Mouse (Mus musculus): Measurements from ENCODE around the gene Prkrip1. TPM values are rescaled to one million over a fixed set of nuclear protein-coding genes. Genes with fewer than 3 reads are reported as not detected.

Prkrip1 gene
- polyA plus RNA-seq, 1 experiment from 2014 or later: 60.1 TPM

- peak overlapping the region; percentile 93 for H3K9ac ChIP-seq
- peaks cover 15% of the 10 kb centered on the region for H3K4me1 ChIP-seq
- WGBS: 33% methylated on average over 11 of the region's 11 CpGs
- peak overlapping the region; percentile 95 for H3K4me2 ChIP-seq (replicated peaks)
- H3K36me3 ChIP-seq: peaks cover 27% of the 10 kb centered on the region
- peak overlapping the region; percentile 99 for H3K4me3 ChIP-seq
- no peak for ATAC-seq (ENCODE audit: low FRiP score, low read depth)
- H3K27ac ChIP-seq: no peak overlapping the region
- H3K27me3 ChIP-seq: no peaks in the 10 kb centered on the region
- H3K9me3 ChIP-seq: no peaks in the 10 kb centered on the region
These were observed 763 bp upstream of the Prkrip1 start for GRCm38 (mm10) chr5:136199526-136199925.

GRCm38 (mm10) chr5:136191870-136192269 is 6.9 kb downstream of the Prkrip1 start:
- Histone ChIP-seq H3K4me1 (no peaks in the 10 kb centered on the region), H3K9me3 (no peaks in the 10 kb centered on the region), H3K27me3 (no peaks in the 10 kb centered on the region), H3K36me3 (peaks cover 95% of the 10 kb centered on the region), H3K9ac (no peak overlapping the region), H3K27ac (no peak overlapping the region), H3K4me2 (replicated peaks) (no peak overlapping the region), H3K4me3 (no peak overlapping the region)
- 85% methylated on average over 7 of the region's 7 CpGs for WGBS
- no peak for ATAC-seq (ENCODE audit: low FRiP score, low read depth)

- ATAC-seq (ENCODE audit: low FRiP score, low read depth): no peak
These were observed 12.0 kb downstream of the Prkrip1 start for GRCm38 (mm10) chr5:136186723-136187122.

GRCm38 (mm10) chr5:136183766-136184165 is 15.0 kb downstream of the Prkrip1 start:
- Histone ChIP-seq H3K27ac (no peak overlapping the region), H3K27me3 (no peaks in the 10 kb centered on the region), H3K4me2 (replicated peaks) (no peak overlapping the region), H3K4me3 (no peak overlapping the region), H3K9ac (no peak overlapping the region), H3K36me3 (peaks cover 91% of the 10 kb centered on the region), H3K9me3 (no peaks in the 10 kb centered on the region), H3K4me1 (no peaks in the 10 kb centered on the region)
- ATAC-seq (ENCODE audit: low FRiP score, low read depth): no peak
- WGBS: 90% methylated on average over 7 of the region's 7 CpGs

More at GRCm38 (mm10) chr5:136186723-136187122, 12.0 kb downstream of the Prkrip1 start:
- H3K27me3 ChIP-seq: no peaks in the 10 kb centered on the region
- 42% methylated on average over 4 of the region's 4 CpGs for WGBS
- H3K9ac ChIP-seq: no peak overlapping the region
- H3K27ac ChIP-seq: no peak overlapping the region
- no peak overlapping the region for H3K4me2 ChIP-seq (replicated peaks)
- H3K9me3 ChIP-seq: no peaks in the 10 kb centered on the region
- H3K4me1 ChIP-seq: no peaks in the 10 kb centered on the region
- peaks cover 89% of the 10 kb centered on the region for H3K36me3 ChIP-seq
- H3K4me3 ChIP-seq: no peak overlapping the region

- WGBS: 95% methylated on average over 4 of the region's 4 CpGs
- ATAC-seq (ENCODE audit: low FRiP score, low read depth): no peak
- Histone ChIP-seq H3K27ac (no peak overlapping the region), H3K36me3 (peaks cover 91% of the 10 kb centered on the region), H3K9me3 (no peaks in the 10 kb centered on the region), H3K4me1 (no peaks in the 10 kb centered on the region), H3K27me3 (no peaks in the 10 kb centered on the region), H3K4me3 (no peak overlapping the region), H3K9ac (no peak overlapping the region), H3K4me2 (replicated peaks) (no peak overlapping the region)
These were observed 15.9 kb downstream of the Prkrip1 start for GRCm38 (mm10) chr5:136182830-136183229.

- Histone ChIP-seq H3K9me3 (no peaks in the 10 kb centered on the region), H3K36me3 (peaks cover 94% of the 10 kb centered on the region), H3K27me3 (no peaks in the 10 kb centered on the region), H3K4me1 (no peaks in the 10 kb centered on the region), H3K4me2 (replicated peaks) (no peak overlapping the region), H3K4me3 (no peak overlapping the region), H3K9ac (no peak overlapping the region), H3K27ac (no peak overlapping the region)
- 89% methylated on average over 6 of the region's 6 CpGs for WGBS
- no peak for ATAC-seq (ENCODE audit: low FRiP score, low read depth)
These were observed 16.7 kb downstream of the Prkrip1 start for GRCm38 (mm10) chr5:136182049-136182448.

- 90% methylated on average over 6 of the region's 6 CpGs for WGBS
- peaks cover 88% of the 10 kb centered on the region for H3K36me3 ChIP-seq
- ATAC-seq (ENCODE audit: low FRiP score, low read depth): no peak
These were observed 17.6 kb downstream of the Prkrip1 start for GRCm38 (mm10) chr5:136181197-136181596.

GRCm38 (mm10) chr5:136179594-136179993 is 19.2 kb downstream of the Prkrip1 start:
- Histone ChIP-seq H3K4me3 (no peak overlapping the region), H3K9me3 (no peaks in the 10 kb centered on the region), H3K4me2 (replicated peaks) (no peak overlapping the region), H3K27me3 (no peaks in the 10 kb centered on the region), H3K27ac (no peak overlapping the region), H3K4me1 (no peaks in the 10 kb centered on the region), H3K36me3 (peaks cover 73% of the 10 kb centered on the region), H3K9ac (no peak overlapping the region)
- WGBS: 56% methylated on average over 5 of the region's 5 CpGs
- no peak for ATAC-seq (ENCODE audit: low FRiP score, low read depth)

More at GRCm38 (mm10) chr5:136181197-136181596, 17.6 kb downstream of the Prkrip1 start:
- Histone ChIP-seq H3K4me2 (replicated peaks) (no peak overlapping the region), H3K27me3 (no peaks in the 10 kb centered on the region), H3K4me3 (no peak overlapping the region), H3K9me3 (no peaks in the 10 kb centered on the region), H3K4me1 (no peaks in the 10 kb centered on the region), H3K9ac (no peak overlapping the region), H3K27ac (no peak overlapping the region)

- no peak overlapping the region for H3K4me3 ChIP-seq
- H3K4me1 ChIP-seq: peaks cover 14% of the 10 kb centered on the region
- ATAC-seq (ENCODE audit: low FRiP score, low read depth): no peak
- H3K9me3 ChIP-seq: no peaks in the 10 kb centered on the region
- peaks cover 20% of the 10 kb centered on the region for H3K36me3 ChIP-seq
- no peak overlapping the region for H3K9ac ChIP-seq
- 0 out of 2 replicates have a peak, but pooled peaks cover 6% of the 10 kb centered on the region for H3K27me3 ChIP-seq
- WGBS: 56% methylated on average over 9 of the region's 9 CpGs
- no peak overlapping the region for H3K4me2 ChIP-seq (replicated peaks)
- H3K27ac ChIP-seq: no peak overlapping the region
These were observed 24.9 kb downstream of the Prkrip1 start for GRCm38 (mm10) chr5:136173606-136174463.

GRCm38 (mm10) chr5:136172939-136173338 is 25.8 kb downstream of the Prkrip1 start:
- peaks cover 15% of the 10 kb centered on the region for H3K36me3 ChIP-seq
- H3K4me1 ChIP-seq: peaks cover 14% of the 10 kb centered on the region
- H3K27ac ChIP-seq: no peak overlapping the region
- ATAC-seq (ENCODE audit: low FRiP score, low read depth): no peak
- 0 out of 2 replicates have a peak, but pooled peaks cover 6% of the 10 kb centered on the region for H3K27me3 ChIP-seq
- H3K9ac ChIP-seq: no peak overlapping the region
- H3K4me3 ChIP-seq: no peak overlapping the region
- 70% methylated on average over 9 of the region's 9 CpGs for WGBS
- H3K9me3 ChIP-seq: peaks cover 4% of the 10 kb centered on the region; the same call in 1 of the 2 replicates
- H3K4me2 ChIP-seq (replicated peaks): no peak overlapping the region

GRCm38 (mm10) chr5:136171363-136172341 is 27.1 kb downstream of the Prkrip1 start:
- Histone ChIP-seq H3K4me1 (peaks cover 14% of the 10 kb centered on the region), H3K4me3 (peak overlapping the region; percentile 59), H3K9ac (peak overlapping the region; percentile 77), H3K27me3 (0 out of 2 replicates have a peak, but pooled peaks cover 6% of the 10 kb centered on the region), H3K36me3 (0 out of 2 replicates have a peak, but pooled peaks cover 12% of the 10 kb centered on the region), H3K9me3 (peaks cover 6% of the 10 kb centered on the region; the same call in 1 of the 2 replicates), H3K4me2 (replicated peaks) (peak overlapping the region; percentile 92), H3K27ac (no peak overlapping the region)
- no peak for ATAC-seq (ENCODE audit: low FRiP score, low read depth)
- WGBS: 36% methylated on average over 17 of the region's 17 CpGs
